Mouse (Mus musculus) spleen, adult 2 months (tissue): Measurements from ENCODE around the gene Ostn. TPM values are rescaled to one million over a fixed set of nuclear protein-coding genes. Genes with fewer than 3 reads are reported as not detected.

Experiments used
- DNase-seq, 2 experiments: peaks; one replicate each; pipeline versions ENCODE4 v3.0.0 to v3.0.0-alpha.2; 2012 to 2021; ENCODE audit warnings: low spot score in 2 of 2, low read depth in 1 of 2
- H3K27ac ChIP-seq: fragments of 200-500 bp; 2 replicates; pipeline ENCODE4 v1.5.1; 2012; ENCODE audit warnings: low read length, inconsistent platforms; ENCODE audit not compliant: insufficient read depth
- H3K27me3 ChIP-seq: fragments of 200-500 bp; 2 replicates; pipeline ENCODE4 v1.6.1; 2012; ENCODE audit warnings: mild to moderate bottlenecking, moderate library complexity, low read length, inconsistent platforms; ENCODE audit not compliant: control insufficient read depth, insufficient read depth
- H3K36me3 ChIP-seq: fragments of 200-500 bp; 2 replicates; pipeline ENCODE4 v1.6.1; 2012; ENCODE audit warnings: mild to moderate bottlenecking, low read length, inconsistent platforms; ENCODE audit not compliant: control insufficient read depth, insufficient read depth
- H3K4me1 ChIP-seq: fragments of 200-500 bp; 2 replicates; pipeline ENCODE4 v1.6.1; 2011; ENCODE audit warnings: inconsistent platforms; ENCODE audit not compliant: control insufficient read depth, insufficient read depth, insufficient read length
- H3K4me3 ChIP-seq: fragments of 200-500 bp; 2 replicates; pipeline ENCODE4 v1.5.1; 2011; ENCODE audit warnings: mild to moderate bottlenecking, inconsistent platforms; ENCODE audit not compliant: insufficient read depth, insufficient read length; ENCODE audit errors: extremely low read depth
- CTCF ChIP-seq: fragments of 200-500 bp; IDR thresholded peaks from 2 replicates; pipeline ENCODE4 v1.5.1; 2011; ENCODE audit warnings: mild to moderate bottlenecking, inconsistent platforms; ENCODE audit not compliant: insufficient read depth, insufficient read length, insufficient replicate concordance; ENCODE audit errors: extremely low read depth
- POLR2A ChIP-seq: fragments of 200-500 bp; IDR thresholded peaks from 2 replicates; pipeline ENCODE4 v1.6.1; 2011; ENCODE audit warnings: low read depth, low read length, inconsistent platforms
- WGBS: fragments of 180-500 bp; shearing (Covaris S2); methylation state at CpG from one replicate; pipeline ENCODE4 v1.1.7; 2018; 5-methylcytosine and 5-hydroxymethylcytosine counted together
- polyA plus RNA-seq: library from polyadenylated mRNA; depleted of rRNA; stranded (reverse); fragments of >200 nt; gene quantifications from 2 replicates; pipeline ENCODE4 v1.2.3, GENCODE M21; 2012

Gene Ostn
- polyA plus RNA-seq, 1 experiment: not detected

DNA sequence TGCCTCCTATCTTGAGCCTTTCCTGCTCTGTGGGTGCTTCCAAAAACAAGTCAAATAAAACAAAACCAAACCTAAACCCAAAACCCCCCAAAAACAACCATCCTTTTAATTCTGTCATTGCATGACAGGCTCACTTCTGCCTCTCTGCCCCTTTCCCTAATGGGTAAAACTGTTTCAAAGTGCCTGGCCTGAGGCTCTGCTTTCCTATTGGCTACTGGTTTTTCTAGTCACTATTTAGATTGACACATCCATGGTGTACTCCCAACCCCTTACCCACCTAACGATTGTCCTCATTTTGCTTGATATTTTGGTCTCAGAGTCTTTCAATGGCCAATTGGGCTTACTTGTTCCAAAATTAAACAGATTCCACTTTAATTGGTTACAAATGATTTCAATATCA, 78.4 kb downstream of the Ostn start:
- Histone ChIP-seq H3K27me3 (no peaks in the 10 kb centered on the region), H3K4me3 (no peak overlapping the region), H3K4me1 (peaks cover 9% of the 10 kb centered on the region), H3K36me3 (no peaks in the 10 kb centered on the region), H3K27ac (no peak overlapping the region)
- WGBS: 92% methylated on average over 1 of the region's 1 CpGs
- TF ChIP-seq CTCF (no peak), POLR2A (no peak)
- DNase-seq: no peak

DNA sequence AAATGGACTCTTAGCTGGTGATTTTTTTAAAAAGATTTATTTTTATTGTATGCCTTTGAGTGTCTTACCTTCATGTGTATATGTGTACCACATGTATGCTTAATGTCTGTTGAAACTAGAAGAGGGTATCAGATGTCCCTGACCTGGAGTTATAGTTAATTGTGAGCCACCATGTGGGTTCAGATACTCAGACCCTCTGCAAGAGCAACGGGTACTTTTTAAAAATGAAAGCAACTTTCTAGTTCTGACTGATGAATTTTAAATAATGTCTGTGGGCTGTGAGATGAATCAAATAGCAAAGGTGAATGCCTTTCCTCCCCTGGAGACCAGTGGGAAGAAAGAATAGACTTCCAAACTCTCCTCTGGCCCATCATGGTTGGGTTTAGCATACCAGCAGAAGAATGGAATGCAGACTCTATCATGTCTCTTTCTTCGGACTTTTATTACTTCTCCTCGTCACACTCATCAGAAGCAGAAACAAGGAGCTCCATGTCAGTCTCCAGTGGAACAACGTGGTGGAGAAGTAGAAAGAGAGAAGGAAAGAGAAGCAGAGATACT, 79.6 kb downstream of the Ostn start:
- TF ChIP-seq CTCF (no peak), POLR2A (no peak)
- H3K27ac ChIP-seq: peak overlapping the region; percentile 61
- 58% methylated on average over 4 of the region's 4 CpGs for WGBS
- H3K4me1 ChIP-seq: peaks cover 12% of the 10 kb centered on the region
- no peak for DNase-seq
- H3K27me3 ChIP-seq: no peaks in the 10 kb centered on the region
- H3K36me3 ChIP-seq: no peaks in the 10 kb centered on the region
- no peak overlapping the region for H3K4me3 ChIP-seq

DNA sequence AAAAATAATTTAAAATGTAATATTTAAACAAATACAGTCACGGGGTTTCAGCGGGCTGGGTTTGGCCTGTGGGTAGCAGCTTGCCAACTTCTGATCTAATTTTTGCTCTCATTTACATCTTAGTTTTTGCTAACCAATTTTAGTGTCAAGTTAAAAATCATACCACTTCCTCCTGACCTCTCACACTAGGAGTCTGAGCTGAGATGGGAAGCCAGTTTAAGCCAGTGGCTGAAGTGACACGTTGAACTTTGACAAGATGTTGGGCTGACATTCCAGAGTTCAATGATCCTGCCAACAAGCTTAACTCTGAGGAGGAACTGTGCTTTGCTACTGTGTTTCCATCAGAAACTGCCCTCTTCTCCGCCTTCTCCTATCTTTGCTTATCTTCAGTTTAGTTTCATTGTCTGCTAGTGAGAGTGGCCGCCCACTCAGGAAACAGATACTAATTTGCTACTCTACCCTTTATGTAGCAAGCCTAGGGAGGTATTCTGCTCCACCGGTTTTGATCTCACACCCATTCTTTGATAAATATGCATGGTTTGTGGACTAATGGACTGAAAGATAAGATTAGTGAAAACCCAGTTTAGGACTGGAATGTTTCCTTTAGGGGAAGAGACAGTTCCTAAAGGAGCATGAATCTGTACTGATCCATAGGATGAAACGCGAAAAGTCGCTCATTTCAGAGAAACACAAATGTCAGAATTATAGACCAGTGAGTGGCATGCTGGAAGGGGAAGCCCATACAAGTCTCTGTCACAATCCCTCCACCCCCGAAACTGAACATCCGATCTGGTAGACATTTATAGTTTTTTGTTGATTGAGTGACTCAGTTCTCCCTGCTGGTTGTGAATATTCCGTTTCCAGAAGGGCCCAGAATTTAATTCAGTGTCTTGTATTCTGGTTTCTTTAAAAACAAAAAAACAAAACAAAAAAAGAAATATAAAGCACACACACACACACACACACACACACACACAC, 80.6 kb downstream of the Ostn start:
- WGBS: 6% methylated on average over 12 of the region's 12 CpGs
- TF ChIP-seq CTCF: no peak
- no peak; the same call in 1 of the 2 replicates for TF ChIP-seq POLR2A
- peaks cover 12% of the 10 kb centered on the region for H3K4me1 ChIP-seq
- H3K27me3 ChIP-seq: no peaks in the 10 kb centered on the region
- peak overlapping the region; percentile 59 for H3K4me3 ChIP-seq
- peak; percentile 41 to 50 for DNase-seq
- H3K27ac ChIP-seq: peak overlapping the region; percentile 98
- H3K36me3 ChIP-seq: peaks cover 2% of the 10 kb centered on the region; the same call in 1 of the 2 replicates

DNA sequence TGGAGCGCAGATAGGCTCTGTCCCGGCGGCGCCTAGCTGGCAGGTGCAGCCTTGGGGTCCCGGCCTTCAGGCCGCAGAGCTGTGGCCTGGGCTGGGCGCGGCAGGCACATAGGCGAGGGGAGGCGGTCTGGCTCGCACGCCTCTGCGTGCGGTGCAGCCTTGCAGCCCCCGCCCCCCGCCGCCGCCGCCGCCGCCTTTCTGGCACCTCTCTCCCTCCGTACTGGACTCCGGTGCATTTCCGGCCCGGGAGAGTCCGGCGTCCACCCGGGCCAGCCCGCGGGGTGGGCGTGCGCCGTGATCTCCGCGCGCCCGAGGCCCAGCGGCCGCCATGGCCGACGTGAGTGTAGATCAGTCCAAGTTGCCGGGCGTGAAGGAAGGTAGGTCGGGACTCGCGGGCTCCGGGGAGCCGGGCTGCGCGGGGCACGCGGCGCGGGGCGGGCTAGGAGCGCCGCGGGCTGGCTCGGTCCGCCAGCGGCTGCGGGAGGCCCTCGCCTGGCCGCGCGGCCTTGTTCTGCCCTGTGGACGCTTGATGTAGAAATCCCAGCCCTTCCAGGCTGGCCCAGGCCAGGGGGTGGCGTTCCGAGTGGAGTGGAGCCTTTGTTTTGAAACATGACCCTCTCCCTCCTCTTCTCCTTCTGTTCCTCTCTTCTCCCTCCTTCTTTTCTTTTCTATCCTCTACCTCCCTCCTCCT, 81.6 kb downstream of the Ostn start, which contains the start of gene Ccdc50:
Gene Ccdc50, plus strand, starts transcription at position 109 of the 691 bp plus-strand sequence.
- DNase-seq: peak; percentile 21 to 60
- Histone ChIP-seq H3K36me3 (peaks cover 2% of the 10 kb centered on the region; the same call in 1 of the 2 replicates), H3K4me3 (peak within 1 kb of the TSS; percentile 75), H3K27ac (peak within 1 kb of the TSS; percentile 98), H3K27me3 (no peaks in the 10 kb centered on the region), H3K4me1 (peaks cover 12% of the 10 kb centered on the region)
- WGBS: under 1% methylated on average over 55 of the region's 69 CpGs
- TF ChIP-seq POLR2A (no peak), CTCF (no peak)

DNA sequence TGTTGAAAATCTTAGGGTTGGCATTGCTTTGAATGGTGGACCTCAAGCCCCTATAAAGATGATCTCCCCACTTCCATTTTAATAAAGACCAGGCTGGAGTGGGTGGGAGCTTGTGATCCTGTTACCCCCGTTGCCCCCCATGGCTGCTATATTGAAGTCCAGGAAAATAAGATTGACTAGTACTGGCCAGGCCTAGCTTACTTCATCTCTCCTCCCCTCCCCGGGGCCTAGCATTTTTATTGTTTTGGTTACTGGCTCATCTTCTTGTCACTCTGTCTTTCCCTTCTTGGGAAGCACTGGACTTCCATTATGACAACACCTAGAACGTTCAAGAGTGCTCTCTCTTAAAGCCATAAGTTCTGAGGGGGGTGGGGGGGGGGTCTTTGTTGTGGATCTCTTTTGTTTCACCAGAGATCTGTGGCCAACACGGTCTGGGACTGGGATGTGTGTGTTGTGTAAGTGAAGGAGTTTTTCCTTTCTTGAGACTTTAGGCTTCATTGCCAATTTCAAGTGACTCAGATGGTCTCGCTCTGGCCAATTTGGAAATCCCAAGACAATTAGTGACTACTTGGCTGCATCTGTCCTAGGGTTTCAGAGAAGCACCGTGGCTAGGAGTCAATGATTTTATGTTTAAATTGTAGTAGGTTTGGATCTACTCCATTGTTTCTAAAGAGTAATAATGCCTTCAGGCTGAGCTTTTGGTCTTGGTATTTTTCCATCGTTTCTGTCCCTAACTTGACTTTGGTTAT, 82.4 kb downstream of the Ostn start:
- peaks cover 2% of the 10 kb centered on the region; the same call in 1 of the 2 replicates for H3K36me3 ChIP-seq
- peak overlapping the region; percentile 97 for H3K27ac ChIP-seq
- H3K4me1 ChIP-seq: peaks cover 12% of the 10 kb centered on the region
- WGBS: 35% methylated on average over 7 of the region's 7 CpGs
- TF ChIP-seq POLR2A: no peak
- H3K27me3 ChIP-seq: no peaks in the 10 kb centered on the region
- no peak for DNase-seq
- peak overlapping the region; percentile 75 for H3K4me3 ChIP-seq

DNA sequence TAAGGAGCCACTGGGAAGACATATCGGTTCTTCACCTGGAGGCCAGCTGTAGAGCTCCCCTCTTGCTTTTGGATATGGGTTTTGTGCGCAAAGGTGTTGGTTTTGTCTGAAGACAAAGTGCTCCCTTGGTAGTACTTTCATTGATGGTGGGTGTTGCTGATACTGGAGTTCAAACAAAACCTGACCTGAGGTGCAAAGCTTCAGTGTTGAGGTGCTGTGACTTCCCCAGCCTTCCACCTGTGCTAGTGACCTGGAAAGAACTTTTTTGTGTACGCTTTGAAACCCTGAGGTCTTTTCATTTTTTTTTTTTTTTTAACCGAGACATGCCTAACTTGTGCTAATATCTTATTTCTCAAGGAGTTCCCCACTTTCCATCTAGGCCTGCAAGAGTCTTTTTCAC, 83.0 kb downstream of the Ostn start:
- no peak overlapping the region; the same call in 1 of the 2 replicates for H3K4me3 ChIP-seq
- DNase-seq: no peak
- H3K27me3 ChIP-seq: no peaks in the 10 kb centered on the region
- peaks cover 13% of the 10 kb centered on the region for H3K4me1 ChIP-seq
- peaks cover 2% of the 10 kb centered on the region; the same call in 1 of the 2 replicates for H3K36me3 ChIP-seq
- TF ChIP-seq POLR2A (no peak), CTCF (no peak)
- WGBS: 82% methylated on average over 4 of the region's 4 CpGs
- peak overlapping the region; percentile 38 for H3K27ac ChIP-seq
